Mouse (Mus musculus) cerebellum, postnatal 10 days (tissue): ENCODE measurements at regions not wholly inside any gene's neighbourhood (a gene's known extent, or its start where the extent isn't known, plus 50 kb on each side); places are given as distances from the start of the nearest gene placed in this dataset.

Experiments
- DNase-seq, 2 experiments: peaks; one replicate each; pipeline ENCODE4 v3.0.0; 2021; ENCODE audit warnings: mixed read lengths in 2 of 2

GRCm38 (mm10) chr4:148384251-148385230 is 60.0 kb downstream of the Ubiad1 start:
- DNase-seq, result peak; percentile 75 to 81

DNA sequence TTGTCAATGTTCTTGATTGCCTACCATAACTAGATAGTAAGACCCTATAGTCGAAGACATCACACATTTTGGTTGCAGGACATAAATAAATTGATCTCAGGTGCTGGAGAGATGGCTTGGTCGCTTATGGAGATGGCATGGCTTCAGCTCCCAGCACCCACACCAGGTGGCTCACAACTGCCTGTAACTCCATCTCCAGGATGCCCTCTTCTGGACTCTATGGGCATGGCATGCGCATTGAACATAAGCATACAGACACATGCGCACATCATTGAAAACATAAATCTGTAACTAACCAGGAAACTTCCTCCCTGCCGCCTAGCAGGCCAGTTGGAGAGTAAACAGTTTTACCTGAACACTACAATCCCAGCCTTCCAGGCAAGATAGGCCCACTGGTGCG is 64.0 kb downstream of the Ubiad1 start:
- no peak for DNase-seq

GRCm38 (mm10) chr4:148378491-148378890 is 66.1 kb downstream of the Ubiad1 start:
- DNase-seq, result peak; percentile 80 to 82

DNA sequence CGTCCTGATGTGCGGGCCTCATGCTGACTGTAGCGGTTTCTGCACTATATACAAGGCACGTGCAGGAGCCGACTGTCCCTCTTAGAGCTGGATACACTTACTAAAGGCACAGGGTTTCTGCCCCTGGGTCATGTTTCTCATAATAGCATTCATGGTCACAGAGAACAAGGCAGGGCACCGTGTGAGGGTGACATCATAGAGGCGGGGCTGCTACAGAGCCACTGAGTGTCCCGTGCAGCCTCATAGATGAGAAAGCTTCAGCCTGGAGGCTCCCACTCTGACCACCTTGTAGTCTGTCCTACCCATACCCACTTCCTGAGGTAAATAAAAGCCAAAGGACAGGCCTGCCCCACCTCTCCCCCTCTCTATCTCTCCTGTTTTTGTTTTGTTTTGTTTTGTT is 67.2 kb downstream of the Ubiad1 start:
- no peak for DNase-seq

DNA sequence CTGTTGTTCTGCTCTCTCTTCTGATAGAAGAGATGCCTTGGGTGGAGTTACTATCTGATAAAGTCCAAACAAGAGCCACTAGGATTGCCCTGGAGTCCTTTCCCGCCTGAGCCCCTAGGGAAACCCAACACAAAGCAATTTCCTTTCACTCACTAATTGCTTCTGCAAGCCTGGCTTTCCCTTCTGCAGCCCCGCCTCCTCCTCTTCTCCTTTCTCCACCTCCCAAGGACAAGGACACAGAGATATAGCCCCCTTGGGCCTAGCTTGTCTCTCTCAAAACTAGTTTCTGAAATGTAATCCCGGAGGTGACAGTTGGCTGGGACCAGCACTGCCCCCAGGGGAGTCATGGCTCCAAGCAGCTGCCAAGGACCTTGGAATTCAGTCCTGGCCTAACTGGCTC is 68.1 kb downstream of the Ubiad1 start:
- DNase-seq, result peak in 1 of 2 experiments; percentile 45

- DNase-seq, result peak; percentile 87 to 89
Observed at GRCm38 (mm10) chr4:148371489-148371888, 73.1 kb downstream of the Ubiad1 start.

GRCm38 (mm10) chr4:148367671-148368070 is 76.9 kb downstream of the Ubiad1 start:
- DNase-seq, result peak; percentile 74 to 80

DNA sequence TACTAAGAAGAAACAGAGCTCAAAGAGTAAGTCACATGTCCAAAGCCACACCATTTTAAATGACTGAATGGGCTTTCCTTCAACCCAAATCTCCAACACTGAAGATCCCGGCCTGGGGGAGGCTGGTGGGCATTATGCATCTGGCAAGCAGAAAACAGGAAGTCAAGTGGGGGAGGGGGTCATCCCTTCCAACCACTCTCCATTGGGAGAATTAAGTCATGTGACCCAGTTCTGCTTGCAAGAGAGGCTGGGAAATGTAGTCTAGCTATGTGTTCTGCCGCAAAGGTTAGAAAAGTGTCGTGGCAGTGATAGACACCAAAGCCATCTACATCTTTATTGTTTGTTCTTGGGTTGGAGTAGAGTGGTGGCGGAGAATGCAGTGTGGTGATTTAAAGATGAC is 78.0 kb upstream of the Disp3 start:
- peak; percentile 43 to 53 for DNase-seq

DNA sequence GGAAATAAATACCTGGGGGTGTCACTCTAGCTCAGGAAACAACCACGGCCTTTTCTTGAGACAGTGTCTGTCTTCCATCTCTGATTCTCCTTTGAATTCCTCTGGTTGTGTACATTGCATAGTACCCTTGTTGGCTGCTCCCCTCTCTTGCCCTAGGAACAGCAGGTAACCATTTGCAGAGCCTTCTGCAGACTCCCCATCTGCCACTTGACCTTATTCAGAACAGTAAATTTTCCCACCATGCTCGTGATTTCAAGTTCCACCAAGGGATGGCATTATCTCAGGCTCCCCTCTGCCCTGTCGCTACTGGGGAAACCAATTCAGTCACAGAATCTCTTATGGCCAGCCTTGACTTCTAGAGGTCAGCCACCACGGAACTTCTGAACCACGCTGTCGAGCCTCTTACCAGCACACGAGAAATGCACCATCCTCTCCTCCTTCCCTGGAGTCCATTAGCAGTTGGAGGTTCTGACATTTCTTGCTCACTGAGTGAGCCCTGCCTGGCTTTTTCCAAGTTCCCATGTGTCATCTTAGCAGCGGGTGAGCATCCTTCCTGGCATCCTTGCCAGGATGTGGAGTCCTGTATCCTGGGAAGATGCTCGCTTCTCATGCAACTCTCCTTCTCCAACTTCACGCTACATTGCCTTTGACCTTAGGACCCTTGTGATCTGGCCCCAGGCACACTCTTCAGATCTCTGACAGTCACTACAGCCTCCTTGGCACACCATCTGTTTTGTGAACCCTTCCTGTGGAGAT is 75.8 kb upstream of the Disp3 start:
- DNase-seq, result no peak

- peak; percentile 98 to 99 for DNase-seq
Observed at GRCm38 (mm10) chr4:148360931-148361330, 73.2 kb upstream of the Disp3 start.

DNA sequence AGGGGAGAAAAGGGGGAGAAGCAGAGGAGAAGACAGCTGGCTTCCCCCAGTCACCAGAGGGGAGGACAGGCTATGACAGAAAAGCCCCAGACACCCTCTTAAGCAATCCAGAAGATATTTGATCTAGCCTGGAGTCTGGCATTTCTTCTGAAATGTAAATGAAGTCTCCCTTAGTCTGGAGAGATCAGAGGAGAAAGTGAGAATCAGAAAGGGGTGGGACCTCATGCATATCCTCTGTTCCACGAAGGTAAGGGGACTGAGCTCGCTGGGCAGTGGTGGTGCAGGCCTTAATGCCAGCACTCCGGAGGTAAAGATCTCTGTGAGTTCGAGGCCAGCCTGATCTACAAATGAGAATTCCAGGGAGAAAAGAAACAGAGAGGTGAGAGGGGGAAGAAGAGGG is 70.6 kb upstream of the Disp3 start:
- no peak for DNase-seq

DNA sequence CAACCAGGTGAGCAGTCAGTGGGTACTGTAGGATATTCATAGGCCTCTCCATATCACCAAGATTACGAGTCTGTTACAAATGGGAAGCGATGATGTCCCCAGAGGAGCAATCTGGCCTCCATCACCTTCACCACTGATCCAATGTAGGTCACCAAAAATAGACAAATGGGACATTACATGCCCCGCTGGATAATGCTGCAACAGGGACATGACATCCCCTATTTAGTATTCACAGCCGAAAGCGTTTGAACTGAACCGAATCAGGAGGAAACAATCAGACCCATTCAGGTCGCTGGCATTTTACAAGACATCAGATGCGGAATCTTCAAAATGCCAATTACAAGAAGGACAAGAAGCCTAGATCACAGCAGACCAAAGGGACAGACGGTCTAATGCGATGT is 69.5 kb upstream of the Disp3 start:
- DNase-seq, result peak; percentile 67 to 76

- peak; percentile 92 to 95 for DNase-seq
Observed at GRCm38 (mm10) chr4:148356654-148357053, 68.9 kb upstream of the Disp3 start.

GRCm38 (mm10) chr4:148353969-148354368 is 66.2 kb upstream of the Disp3 start:
- peak in 1 of 2 experiments; percentile 32 for DNase-seq

DNA sequence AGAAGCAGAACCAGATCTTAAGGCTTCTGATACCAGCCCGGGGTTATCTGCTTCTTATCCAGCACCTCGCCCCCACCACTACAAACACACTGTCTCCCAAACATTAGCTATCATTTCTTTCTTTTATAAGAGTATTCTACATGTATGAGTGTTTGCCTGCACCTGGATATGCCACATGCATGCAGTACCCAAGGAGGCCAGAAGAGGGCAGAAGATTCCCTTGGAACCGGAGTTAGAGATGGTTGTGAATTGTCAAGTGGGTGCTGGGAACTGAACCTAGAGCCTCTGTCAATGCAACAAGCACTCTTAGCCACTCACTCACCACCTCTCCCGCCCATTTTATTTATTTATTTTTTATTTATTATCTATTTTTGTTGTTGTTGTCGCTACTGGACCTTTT is 64.9 kb upstream of the Disp3 start:
- no peak for DNase-seq

DNA sequence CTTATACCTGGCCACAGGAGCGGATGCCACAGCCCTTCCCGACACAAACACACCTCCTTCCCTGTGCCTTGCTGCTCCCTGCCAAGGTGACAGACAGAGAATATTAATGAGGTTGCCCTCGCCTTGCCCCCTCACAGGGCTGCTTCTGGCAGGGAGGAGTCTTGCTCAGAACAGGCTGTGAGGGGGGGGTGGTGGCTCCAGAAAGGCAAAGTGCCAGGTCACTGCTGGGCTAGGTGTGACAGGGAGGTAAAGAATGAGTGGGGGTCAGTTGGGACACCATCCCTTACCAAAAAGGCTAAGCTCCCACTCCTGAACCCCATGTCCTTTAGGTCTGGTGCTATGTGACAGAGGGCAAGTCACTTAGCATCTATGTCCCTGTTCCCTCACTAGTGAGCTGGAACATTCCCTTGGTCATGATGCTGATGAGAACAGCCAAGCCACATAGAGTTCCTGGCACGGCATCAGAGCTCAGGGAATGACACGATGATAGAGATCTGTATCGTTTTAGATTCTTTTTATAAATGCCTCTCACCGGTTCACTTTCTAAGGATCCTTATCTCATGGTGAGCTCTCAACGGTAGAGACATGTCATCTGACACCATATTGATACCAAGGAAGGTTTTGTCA is 53.9 kb upstream of the Disp3 start:
- peak; percentile 77 to 82 for DNase-seq

- no peak for DNase-seq
Observed at GRCm38 (mm10) chr4:148340342-148340741, 52.6 kb upstream of the Disp3 start.

DNA sequence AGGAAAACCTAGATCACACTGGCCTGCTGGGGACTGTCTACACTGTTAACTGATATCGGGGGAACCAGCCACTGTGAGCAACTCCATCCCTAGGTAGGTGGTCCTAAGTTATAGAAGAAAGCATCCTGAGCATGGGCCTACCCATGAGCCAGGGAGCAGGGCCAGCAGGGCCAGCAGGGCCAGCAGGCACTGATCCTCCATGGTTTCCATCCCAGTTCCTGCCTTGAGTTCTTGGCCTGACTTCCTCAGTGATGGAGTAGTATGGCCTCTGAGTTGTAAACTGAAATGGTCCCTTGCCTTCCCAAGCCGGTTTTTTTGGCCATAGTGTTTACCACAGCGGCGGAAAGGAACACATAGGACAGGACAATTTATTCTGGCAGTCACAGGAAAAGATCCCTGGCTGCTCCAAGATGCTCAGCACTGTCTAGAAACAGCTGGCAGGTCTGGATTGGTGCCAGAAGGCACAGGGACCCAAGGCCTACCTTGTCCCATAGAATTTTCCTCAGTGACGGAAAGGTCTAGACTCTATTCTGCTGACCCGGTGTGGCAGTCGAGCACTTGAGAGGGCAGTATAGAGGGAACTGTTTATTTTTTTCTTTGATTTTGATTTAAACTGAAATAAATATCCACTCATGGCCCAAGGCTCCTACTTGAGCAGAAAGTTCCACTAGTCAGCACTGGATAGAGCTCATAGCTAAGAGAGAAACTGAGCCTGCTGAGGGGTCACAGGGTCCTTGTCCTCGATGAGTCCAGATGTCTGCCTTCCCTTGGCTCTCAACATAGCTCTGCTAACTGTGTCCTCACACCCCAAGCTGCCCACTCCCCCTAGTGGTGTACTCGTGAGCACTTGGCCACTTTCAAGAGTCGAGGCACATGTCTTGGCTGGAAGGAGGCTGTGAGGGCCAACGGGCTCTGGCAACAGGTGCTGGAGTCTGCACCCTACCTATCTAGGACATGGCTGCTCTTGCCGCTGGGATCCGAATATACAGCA is 50.4 kb upstream of the Disp3 start:
- peak; percentile 74 to 77 for DNase-seq
